Mouse (Mus musculus): ENCODE data around the gene Ocln.

DNA sequence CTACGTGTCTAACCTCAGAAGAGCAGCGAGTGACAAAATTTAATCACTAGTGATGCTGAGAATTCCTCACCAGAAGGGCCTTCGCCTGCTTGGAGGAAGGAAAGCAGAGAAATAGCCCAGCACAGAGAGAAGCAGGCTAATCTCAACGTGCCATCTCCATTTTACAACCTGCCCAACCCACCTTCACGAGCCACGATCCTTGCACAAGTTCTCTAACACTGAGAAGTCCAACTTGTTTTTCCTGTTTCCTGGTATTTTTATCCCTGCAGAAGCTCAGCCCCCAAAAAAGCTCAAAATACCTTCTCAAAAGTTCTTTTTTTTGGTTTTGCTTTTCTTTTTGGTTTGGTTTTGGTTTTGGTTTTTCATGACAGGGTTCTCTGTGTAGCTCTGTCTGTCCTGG, 34.3 kb downstream of the Ocln start:
- TF ChIP-seq E2F4 (IDR thresholded peaks at IDR 0.05; ENCODE audit: insufficient read depth) (no peak), POLR2AphosphoS2 (IDR thresholded peaks at IDR 0.05; ENCODE audit: insufficient read length, low read depth) (no peak), CEBPB (IDR thresholded peaks at IDR 0.05; ENCODE audit: insufficient read depth, poor library complexity, severe bottlenecking) (no peak), MAX (IDR thresholded peaks at IDR 0.05; ENCODE audit: low read depth) (no peak), POLR2A (IDR thresholded peaks at IDR 0.05; ENCODE audit: insufficient read length, low read depth) (no peak), MYOD1 (IDR thresholded peaks at IDR 0.05; ENCODE audit: control insufficient read depth in 1 of 3, insufficient read length in 2 of 3, low read depth in 2 of 3) (no peak), USF1 (IDR thresholded peaks at IDR 0.05; ENCODE audit: low read depth) (no peak), TCF12 (IDR thresholded peaks at IDR 0.05; ENCODE audit: insufficient read depth, poor library complexity, severe bottlenecking) (no peak), SRF (IDR thresholded peaks at IDR 0.05; ENCODE audit: control insufficient read depth, insufficient read length, low read depth) (no peak), TCF3 (IDR thresholded peaks at IDR 0.05; ENCODE audit: insufficient read length, low read depth) (no peak), MYOG (IDR thresholded peaks at IDR 0.05; ENCODE audit: control insufficient read depth in 1 of 3, insufficient read depth in 1 of 3, insufficient read length in 2 of 3, low read depth in 2 of 3) (no peak)

All from myocyte (in vitro differentiated cells).